Mouse (Mus musculus) heart, postnatal 0 days (tissue): ENCODE results near the gene Fut1.

Source experiments
- CTCF ChIP-seq: IDR thresholded peaks from 2 replicates; pipeline ENCODE4 v1.5.1; 2016; ENCODE audit warnings: antibody characterized with exemption, control low read depth, low read depth
- EP300 ChIP-seq: IDR thresholded peaks from 2 replicates; pipeline ENCODE4 v1.6.1; 2016; ENCODE audit warnings: antibody characterized with exemption, low read depth

DNA sequence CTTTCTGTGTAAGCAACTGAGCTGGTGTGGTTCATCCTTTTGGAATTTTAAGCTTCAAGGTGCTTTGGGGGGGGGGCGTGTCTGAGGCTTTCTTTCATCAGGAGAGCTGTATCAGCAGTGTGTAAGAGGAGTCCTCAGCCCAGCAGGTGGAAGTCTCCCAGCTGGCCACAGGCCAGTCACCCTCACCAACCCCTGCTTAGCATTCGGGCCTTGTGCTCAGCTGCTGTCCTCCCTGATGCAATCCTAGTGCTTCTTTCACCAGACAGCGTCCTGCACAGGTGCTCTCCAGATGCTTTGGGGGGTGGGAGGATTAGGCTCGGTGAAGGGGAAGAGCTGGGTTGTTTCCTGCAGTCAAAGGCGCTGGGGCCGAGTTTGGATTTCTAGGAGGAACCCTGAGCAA is 812 bp upstream of the Fut1 start:
- TF ChIP-seq CTCF (no peak), EP300 (no peak)
